Mouse (Mus musculus) lung, postnatal 0 days (tissue): ENCODE measurements around the gene Hoxa2.

ENCODE experiments used
- CTCF ChIP-seq: IDR thresholded peaks from 2 replicates; pipeline ENCODE4 v1.5.1; 2016; ENCODE audit warnings: antibody characterized with exemption, mild to moderate bottlenecking
- EP300 ChIP-seq: IDR thresholded peaks from 2 replicates; pipeline ENCODE4 v1.6.1; 2016; ENCODE audit warnings: antibody characterized with exemption, mild to moderate bottlenecking, control low read depth

- TF ChIP-seq CTCF: no peak
- no peak for TF ChIP-seq EP300
Measured at GRCm38 (mm10) chr6:52155471-52155870, 9.2 kb downstream of the Hoxa2 start.
